Mouse (Mus musculus): ENCODE results near the gene Nos1ap.

The Nos1ap gene

DNA sequence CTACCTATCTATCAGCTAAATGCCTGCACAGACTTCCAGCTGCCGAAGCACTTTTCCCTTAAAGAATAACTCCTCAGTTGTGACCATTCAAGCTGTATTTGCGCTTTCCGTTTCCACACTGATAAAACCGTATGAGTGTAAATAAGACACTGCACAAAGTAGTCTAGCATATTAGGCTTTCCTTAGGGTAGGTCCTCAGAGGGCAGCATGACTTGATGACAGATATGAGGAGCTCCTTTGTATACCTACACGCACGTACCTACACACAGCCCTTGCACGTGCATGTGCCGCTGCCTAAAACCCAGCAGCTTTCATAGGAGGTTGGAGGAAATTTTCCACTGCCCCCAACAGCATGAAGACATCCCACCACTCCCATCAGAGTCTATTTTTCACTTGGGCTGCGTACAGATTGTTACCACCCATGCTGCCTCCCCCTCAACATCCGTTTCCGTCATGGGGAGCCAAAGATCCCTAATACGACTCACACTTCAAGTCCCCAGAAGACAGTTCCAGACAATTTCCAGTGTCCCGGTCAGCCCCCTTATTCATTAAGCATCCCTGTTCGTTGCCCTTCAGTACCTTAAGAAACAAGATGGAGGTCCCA lies 41.4 kb downstream of the Nos1ap start:
- no peak for DNase-seq (ENCODE audit: low read depth in 1 of 2, low spot score in 2 of 2)

GRCm38 (mm10) chr1:170546297-170546696 lies 43.4 kb downstream of the Nos1ap start:
- DNase-seq (ENCODE audit: low read depth in 1 of 2, low spot score in 2 of 2) = no peak

- no peak for DNase-seq (ENCODE audit: low read depth in 1 of 2, low spot score in 2 of 2)
Observed at GRCm38 (mm10) chr1:170545286-170545685, 44.4 kb downstream of the Nos1ap start.

- no peak for DNase-seq (ENCODE audit: low read depth in 1 of 2, low spot score in 2 of 2)
Observed at GRCm38 (mm10) chr1:170539507-170539906, 50.2 kb downstream of the Nos1ap start.

- no peak for DNase-seq (ENCODE audit: low read depth in 1 of 2, low spot score in 2 of 2)
Observed at GRCm38 (mm10) chr1:170538481-170539061, 51.1 kb downstream of the Nos1ap start.

GRCm38 (mm10) chr1:170536344-170536743 lies 53.3 kb downstream of the Nos1ap start:
- no peak for DNase-seq (ENCODE audit: low read depth in 1 of 2, low spot score in 2 of 2)

- DNase-seq (ENCODE audit: low read depth in 1 of 2, low spot score in 2 of 2) = peak in 1 of 2 experiments; percentile 14
Observed at GRCm38 (mm10) chr1:170535221-170535620, 54.4 kb downstream of the Nos1ap start.

DNA sequence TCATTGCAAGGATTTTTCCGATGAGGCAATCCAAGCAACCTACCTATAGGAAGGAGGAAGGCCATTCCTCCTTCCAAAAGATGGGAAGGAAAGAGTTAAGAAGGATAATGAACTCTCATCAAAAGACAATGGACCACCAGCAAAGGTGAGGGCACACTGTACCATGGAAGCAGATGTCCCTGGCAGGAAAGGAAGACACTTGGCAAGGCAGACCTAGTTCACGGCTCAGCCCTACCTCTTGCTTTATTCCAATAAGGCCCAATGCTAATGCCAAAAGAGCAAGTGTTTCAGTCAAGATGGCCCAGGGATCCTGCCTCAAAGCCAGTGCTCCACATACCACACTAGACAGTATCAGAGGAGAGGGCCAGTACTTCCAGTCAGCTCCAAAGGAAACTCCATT lies 58.4 kb downstream of the Nos1ap start:
- no peak for DNase-seq (ENCODE audit: low read depth in 1 of 2, low spot score in 2 of 2)

- no peak for DNase-seq (ENCODE audit: low read depth in 1 of 2, low spot score in 2 of 2)
Observed at GRCm38 (mm10) chr1:170530456-170530855, 59.2 kb downstream of the Nos1ap start.

- DNase-seq (ENCODE audit: low read depth in 1 of 2, low spot score in 2 of 2) = no peak
Observed at GRCm38 (mm10) chr1:170522891-170523290, 66.8 kb downstream of the Nos1ap start.

DNA sequence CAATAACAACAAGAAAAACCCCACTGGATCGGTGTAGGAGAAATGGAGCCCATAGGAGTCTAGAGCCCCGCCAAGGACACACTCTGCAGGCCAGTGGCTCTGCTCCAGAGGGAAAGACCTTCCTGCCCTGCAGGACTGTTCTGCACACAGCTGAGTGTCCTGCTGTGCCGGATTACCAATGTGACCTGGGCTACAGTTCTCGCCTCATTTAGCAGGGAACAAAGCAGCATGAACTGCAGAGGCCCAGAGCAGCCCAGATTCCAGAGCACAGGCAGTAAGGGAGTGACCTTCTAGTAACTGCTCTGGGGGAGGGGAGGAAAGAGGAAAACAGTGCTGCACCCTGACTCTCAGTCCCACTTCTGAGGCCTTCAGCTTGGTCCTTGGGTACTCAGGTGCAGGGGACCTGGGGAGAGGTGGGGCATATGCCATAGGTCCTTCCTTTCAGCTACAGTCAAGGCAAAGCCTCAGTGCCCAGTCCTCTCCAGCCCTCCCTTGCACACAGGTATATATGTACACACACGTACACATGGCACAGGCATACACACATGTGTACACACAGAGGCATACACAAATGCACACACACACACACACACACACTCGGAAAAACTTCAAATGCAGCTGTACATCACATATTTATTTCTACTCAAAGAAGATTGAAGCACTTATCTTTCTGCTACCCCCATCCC lies 68.0 kb downstream of the Nos1ap start:
- DNase-seq (ENCODE audit: low read depth in 1 of 2, low spot score in 2 of 2) = no peak

GRCm38 (mm10) chr1:170520206-170520605 lies 69.5 kb downstream of the Nos1ap start:
- no peak for DNase-seq (ENCODE audit: low read depth in 1 of 2, low spot score in 2 of 2)

- DNase-seq (ENCODE audit: low read depth in 1 of 2, low spot score in 2 of 2) = no peak
Observed at GRCm38 (mm10) chr1:170519631-170520030, 70.0 kb downstream of the Nos1ap start.

DNA sequence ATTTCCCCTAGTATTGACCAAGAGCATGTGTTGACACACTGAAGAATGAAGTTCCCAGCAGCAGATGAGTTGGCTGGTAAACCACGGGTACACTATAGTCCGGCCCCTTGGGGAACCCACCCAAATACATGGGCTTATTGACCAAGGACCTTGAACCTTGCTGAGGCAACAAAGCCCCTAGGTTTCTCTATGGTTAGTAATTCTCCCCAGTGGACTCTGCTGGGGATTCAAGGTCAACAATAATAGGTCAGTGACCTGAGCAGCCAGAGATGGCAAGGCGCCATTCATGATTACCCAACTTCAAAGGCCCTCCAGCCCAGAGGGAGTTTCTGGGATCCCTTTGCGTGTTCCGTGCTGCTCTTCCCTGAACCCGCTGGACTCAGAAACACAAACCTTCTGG lies 73.5 kb downstream of the Nos1ap start:
- no peak for DNase-seq (ENCODE audit: low read depth in 1 of 2, low spot score in 2 of 2)

GRCm38 (mm10) chr1:170515455-170515854 lies 74.2 kb downstream of the Nos1ap start:
- DNase-seq (ENCODE audit: low read depth in 1 of 2, low spot score in 2 of 2) = no peak

DNA sequence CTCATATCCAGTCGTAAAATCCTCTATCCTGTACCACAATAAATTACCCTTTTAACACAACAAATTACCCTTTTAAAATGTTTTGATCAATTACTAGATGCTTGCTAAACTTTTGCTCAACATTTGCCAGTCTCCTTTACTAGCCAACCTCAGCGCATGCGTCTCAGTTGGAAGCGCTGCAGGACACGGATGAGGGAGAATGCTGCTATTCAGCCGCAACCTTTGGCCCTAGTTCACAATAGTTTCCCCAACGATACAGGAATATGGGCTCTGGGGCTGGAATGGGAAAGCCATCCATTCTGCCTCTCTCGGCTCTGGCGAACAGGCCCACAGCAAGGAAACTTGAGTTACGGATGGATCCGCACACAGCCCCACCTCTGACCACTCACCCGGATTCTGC lies 75.4 kb downstream of the Nos1ap start:
- no peak for DNase-seq (ENCODE audit: low read depth in 1 of 2, low spot score in 2 of 2)

- no peak for DNase-seq (ENCODE audit: low read depth in 1 of 2, low spot score in 2 of 2)
Observed at GRCm38 (mm10) chr1:170512429-170513097, 77.1 kb downstream of the Nos1ap start.

GRCm38 (mm10) chr1:170510595-170511240 lies 78.9 kb downstream of the Nos1ap start:
- DNase-seq (ENCODE audit: low read depth in 1 of 2, low spot score in 2 of 2) = no peak

GRCm38 (mm10) chr1:170506309-170506708 lies 83.4 kb downstream of the Nos1ap start:
- no peak for DNase-seq (ENCODE audit: low read depth in 1 of 2, low spot score in 2 of 2)

DNA sequence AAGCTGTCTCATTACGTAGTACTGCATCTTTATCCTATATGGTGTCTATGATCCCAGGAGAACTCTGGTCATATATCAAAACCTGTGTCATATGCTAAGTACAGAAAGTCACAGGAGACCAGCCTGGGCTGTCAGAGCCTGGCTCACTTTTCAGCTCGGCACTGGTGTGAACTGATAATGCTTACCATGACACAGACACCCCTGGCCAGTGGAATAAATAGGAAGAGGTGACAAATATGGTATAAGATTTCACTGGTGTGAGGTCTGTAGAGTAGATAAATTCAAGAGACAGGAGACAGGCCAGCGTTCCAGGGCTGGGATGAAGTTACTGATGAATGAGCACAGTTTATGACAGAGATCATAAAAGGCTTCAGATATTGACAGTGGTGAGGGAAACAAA lies 84.6 kb downstream of the Nos1ap start:
- no peak for DNase-seq (ENCODE audit: low read depth in 1 of 2, low spot score in 2 of 2)

DNA sequence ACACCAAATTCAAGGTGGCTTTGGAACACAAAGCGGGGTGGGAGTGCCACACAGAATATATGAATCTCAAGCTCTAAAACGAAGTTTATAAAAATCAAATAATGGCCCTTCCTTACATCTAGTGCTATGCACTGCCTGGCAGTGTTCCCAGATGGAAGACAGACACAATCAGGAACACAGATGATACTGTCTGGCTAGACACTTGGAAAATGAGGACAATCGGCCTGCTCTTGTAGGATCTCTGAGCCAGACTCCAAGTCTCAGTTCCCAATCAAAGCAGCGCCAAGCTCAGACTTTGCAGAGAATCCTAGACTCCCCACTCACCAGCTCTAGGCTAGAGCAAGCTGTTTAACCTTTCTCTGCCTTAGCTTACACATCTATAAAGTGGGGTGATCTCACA lies 85.3 kb downstream of the Nos1ap start:
- no peak for DNase-seq (ENCODE audit: low read depth in 1 of 2, low spot score in 2 of 2)

Data from monocyte, adult 2 months (primary cell).